In genomic region chr1:181881532-181881931, GRCm38 (mm10) we compare ENCODE assay signal across 8 mouse cellular contexts. TPM values are rescaled to one million over a fixed set of nuclear protein-coding genes. Genes with fewer than 3 reads are reported as not detected.
DNase-seq lines count a peak whose midpoint lies in the region; ATAC-seq and TF ChIP-seq lines count a peak whose summit lies in the region.

No protein-coding gene starts in this region.

- intact Hi-C loops in gastrocnemius, adult 2 months (cut with DNase I) = loop anchor here (1.0 to 5.0 kb wide), 3 partner anchors 39 to 153 kb away; partner anchors contain the start of gene Lbr
- intact Hi-C loops in left cerebral cortex, postnatal 36 days (cut with DNase I) = loop anchor here (5.0 kb wide), 1 partner anchor 154 kb away; no protein-coding TSS in a partner anchor

- H3K4me3 ChIP-seq in forebrain, embryonic 10.5 days = 0 out of 2 replicates have a peak overlapping the region, but pooled peaks have one; percentile 14
- no peak overlapping the region for H3K4me3 ChIP-seq in forebrain, embryonic 12.5 days (replicated peaks)
- peak overlapping the region; percentile 50 for H3K4me3 ChIP-seq in gastrocnemius, adult 2 months
- H3K4me3 ChIP-seq in hindbrain, postnatal 0 days (ENCODE audit: low read length) = no peak overlapping the region

- H3K27me3 ChIP-seq in forebrain, embryonic 10.5 days (ENCODE audit: poor library complexity, severe bottlenecking) = no peaks in the 10 kb centered on the region
- H3K27me3 ChIP-seq in forebrain, embryonic 12.5 days = no peaks in the 10 kb centered on the region
- no peaks in the 10 kb centered on the region for H3K27me3 ChIP-seq in hindbrain, postnatal 0 days (ENCODE audit: insufficient read depth, low read length)

- H3K4me1 ChIP-seq in forebrain, embryonic 10.5 days = peaks cover 15% of the 10 kb centered on the region
- peaks cover 4% of the 10 kb centered on the region; the same call in 1 of the 2 replicates for H3K4me1 ChIP-seq in forebrain, embryonic 12.5 days
- H3K4me1 ChIP-seq in hindbrain, postnatal 0 days (ENCODE audit: insufficient read depth, low read length) = peaks cover 9% of the 10 kb centered on the region; the same call in 1 of the 2 replicates

- no peaks in the 10 kb centered on the region for H3K36me3 ChIP-seq in forebrain, embryonic 10.5 days (replicated peaks)
- H3K36me3 ChIP-seq in forebrain, embryonic 12.5 days (replicated peaks) = no peaks in the 10 kb centered on the region
- H3K36me3 ChIP-seq in hindbrain, postnatal 0 days (ENCODE audit: insufficient read depth, low read length) = no peaks in the 10 kb centered on the region

- WGBS in forebrain, embryonic 10.5 days = 32% methylated on average over 8 of the region's 8 CpGs
- 39% methylated on average over 8 of the region's 8 CpGs for WGBS in forebrain, embryonic 12.5 days
- 20% methylated on average over 8 of the region's 8 CpGs for WGBS in hindbrain, postnatal 0 days

- 0 out of 2 replicates have a peak overlapping the region, but pooled peaks have one; percentile 40 for H3K27ac ChIP-seq in forebrain, embryonic 10.5 days
- no peak overlapping the region for H3K27ac ChIP-seq in forebrain, embryonic 12.5 days
- H3K27ac ChIP-seq in gastrocnemius, adult 2 months = no peak overlapping the region
- peak overlapping the region; percentile 32 for H3K27ac ChIP-seq in hindbrain, postnatal 0 days

- no peak overlapping the region for H3K4me2 ChIP-seq in forebrain, embryonic 12.5 days
- H3K4me2 ChIP-seq in hindbrain, postnatal 0 days (ENCODE audit: low read depth, low read length) = no peak overlapping the region

- no peak overlapping the region for H3K9ac ChIP-seq in forebrain, embryonic 12.5 days
- no peak overlapping the region for H3K9ac ChIP-seq in hindbrain, postnatal 0 days (replicated peaks; ENCODE audit: low read length)

- H3K9me3 ChIP-seq in forebrain, embryonic 10.5 days = no peaks in the 10 kb centered on the region
- H3K9me3 ChIP-seq in forebrain, embryonic 12.5 days = no peaks in the 10 kb centered on the region
- H3K9me3 ChIP-seq in hindbrain, postnatal 0 days (ENCODE audit: low read length) = no peaks in the 10 kb centered on the region

- TF ChIP-seq CTCF in gastrocnemius, adult 2 months (IDR thresholded peaks at IDR 0.05) = peak; percentile 75
- peak; percentile 78 for TF ChIP-seq CTCF in hindbrain, postnatal 0 days (IDR thresholded peaks at IDR 0.05; ENCODE audit: low read depth)

- DNase-seq in forebrain, embryonic 10.5 days (ENCODE audit: extremely low spot score, low spot score) = peak; percentile 50
- DNase-seq in cerebellum, adult 9-10 months = peak; percentile 65
- DNase-seq in gastrocnemius, adult 2 months = peak; percentile 75
- DNase-seq in hindbrain, postnatal 0 days (ENCODE audit: low spot score) = peak; percentile 87
- DNase-seq in left cerebral cortex, postnatal 36 days (ENCODE audit: low spot score in 2 of 2) = peak; percentile 15
- DNase-seq in skeletal muscle tissue, adult 2 months (ENCODE audit: low read depth, low spot score) = peak; percentile 64

- ATAC-seq in forebrain, embryonic 12.5 days (ENCODE audit: low FRiP score) = no peak
- peak; percentile 71 for ATAC-seq in hindbrain, postnatal 0 days
- peak; percentile 83 for ATAC-seq in megakaryocyte-erythroid progenitor cell, adult 5-6 weeks (replicated peaks; ENCODE audit: low FRiP score, low TSS enrichment, poor library complexity, severe bottlenecking)

RNA-seq across cellular contexts. Expression of gene Lbr, which starts 38.7 kb away (rescaled TPM):
- 212 and 221 TPM in 2 replicates for polyA plus RNA-seq in forebrain, embryonic 10.5 days (2016; fragmentation: Nextera tagmentation; extraction: Ambion mirVana)
- 151 and 161 TPM in 2 replicates for polyA plus RNA-seq in forebrain, embryonic 12.5 days (2016; fragmentation: Nextera tagmentation; extraction: Ambion mirVana)
- total RNA-seq in gastrocnemius, adult 2 months (2021) = 10 to 100 TPM; 22.4 to 25.9 TPM
- 39.8 and 51.3 TPM in 2 replicates for total RNA-seq in hindbrain, postnatal 0 days (2014; rRNA removed)
- 29.1 and 30.7 TPM in 2 replicates for polyA plus RNA-seq in hindbrain, postnatal 0 days (2015; fragmentation: Nextera tagmentation; extraction: Ambion mirVana)
- 10 to 100 TPM; 10.7 to 11.9 TPM for total RNA-seq in left cerebral cortex, postnatal 36 days (2021)
- total RNA-seq in megakaryocyte-erythroid progenitor cell, adult 5-6 weeks (2014; fragmentation: Nextera tagmentation) = 130 and 132 TPM in 2 replicates
- 140 and 171 TPM in 2 replicates for total RNA-seq in megakaryocyte-erythroid progenitor cell, adult 5-6 weeks (2017)

Comparison
In these comparisons a context has a peak if more than half of its experiments do, and no peak if none do; other contexts are left out.
1. H3K27ac ChIP-seq: peak in forebrain, embryonic 10.5 days (single experiment) and hindbrain, postnatal 0 days (single experiment); none in forebrain, embryonic 12.5 days (single experiment) and gastrocnemius, adult 2 months (single experiment).
2. H3K4me3 ChIP-seq: peak in forebrain, embryonic 10.5 days (single experiment) and gastrocnemius, adult 2 months (single experiment); none in forebrain, embryonic 12.5 days (single experiment) and hindbrain, postnatal 0 days (single experiment).
3. DNase-seq: peak in every context shown above with its lines; median percentile 87 in hindbrain, postnatal 0 days; 75 in gastrocnemius, adult 2 months; 65 in cerebellum, adult 9-10 months; 64 in skeletal muscle tissue, adult 2 months; 50 in forebrain, embryonic 10.5 days; 15 in left cerebral cortex, postnatal 36 days.